Mouse (Mus musculus): ENCODE measurements around the gene Nfatc3.

- TF ChIP-seq EP300 (IDR thresholded peaks at IDR 0.05; ENCODE audit: insufficient read depth, low read depth, low read length) (no peak), CTCF (IDR thresholded peaks at IDR 0.05; ENCODE audit: low read depth, low read length) (no peak)
These were observed 10.9 kb downstream of the Nfatc3 start for GRCm38 (mm10) chr8:106069565-106069964.
